Mouse (Mus musculus): ENCODE measurements around the gene Ttc39b.

Ttc39b gene

GRCm38 (mm10) chr4:83316718-83317117, 7.3 kb downstream of the Ttc39b start:
- DNase-seq, result no peak

- DNase-seq, result no peak
Measured at GRCm38 (mm10) chr4:83315930-83316329, 8.1 kb downstream of the Ttc39b start.

GRCm38 (mm10) chr4:83314922-83315881, 8.9 kb downstream of the Ttc39b start:
- DNase-seq, result no peak

- DNase-seq, result no peak
Measured at GRCm38 (mm10) chr4:83314261-83314793, 9.7 kb downstream of the Ttc39b start.

- DNase-seq, result no peak
Measured at GRCm38 (mm10) chr4:83312336-83312735, 11.7 kb downstream of the Ttc39b start.

GRCm38 (mm10) chr4:83311481-83311880, 12.6 kb downstream of the Ttc39b start:
- DNase-seq, result no peak

- no peak for DNase-seq
Measured at GRCm38 (mm10) chr4:83310990-83311389, 13.1 kb downstream of the Ttc39b start.

GRCm38 (mm10) chr4:83308914-83309313, 15.1 kb downstream of the Ttc39b start:
- no peak for DNase-seq

- no peak for DNase-seq
Measured at GRCm38 (mm10) chr4:83307686-83308469, 16.2 kb downstream of the Ttc39b start.

GRCm38 (mm10) chr4:83306879-83307278, 17.2 kb downstream of the Ttc39b start:
- DNase-seq, result no peak

GRCm38 (mm10) chr4:83305099-83305498, 19.0 kb downstream of the Ttc39b start:
- no peak for DNase-seq

- peak; percentile 81 for DNase-seq
Measured at GRCm38 (mm10) chr4:83302887-83303827, 20.9 kb downstream of the Ttc39b start.

- no peak for DNase-seq
Measured at GRCm38 (mm10) chr4:83302123-83302737, 21.8 kb downstream of the Ttc39b start.

GRCm38 (mm10) chr4:83301713-83302112, 22.3 kb downstream of the Ttc39b start:
- DNase-seq, result no peak

GRCm38 (mm10) chr4:83284768-83285350, 39.2 kb downstream of the Ttc39b start:
- DNase-seq, result peak; percentile 68

GRCm38 (mm10) chr4:83283973-83284767, 39.9 kb downstream of the Ttc39b start:
- DNase-seq, result peak; percentile 44

GRCm38 (mm10) chr4:83282424-83282823, 41.6 kb downstream of the Ttc39b start:
- no peak for DNase-seq

- DNase-seq, result no peak
Measured at GRCm38 (mm10) chr4:83279236-83279635, 44.8 kb downstream of the Ttc39b start.

- no peak for DNase-seq
Measured at GRCm38 (mm10) chr4:83274241-83274640, 49.8 kb downstream of the Ttc39b start.

GRCm38 (mm10) chr4:83273616-83274050, 50.4 kb downstream of the Ttc39b start:
- DNase-seq, result no peak

Data from cerebellum, adult 8-10 months (tissue).